Mouse (Mus musculus): ENCODE data around the gene Dlg4. TPM values are rescaled to one million over a fixed set of nuclear protein-coding genes. Genes with fewer than 3 reads are reported as not detected.

Dlg4 gene
- 10 to 100 TPM in 21 of 26 experiments, 1 to 10 TPM in 5; 5.2 to 55.5 (median 26.9) TPM for total RNA-seq (2018; cell fraction: chromatin; rRNA removed)
- 1 to 10 TPM; 3.1 to 7.4 (median 5.3) TPM for total RNA-seq (2018; cell fraction: cytosol; rRNA removed)
- 10 to 100 TPM in 13 of 26 experiments, 1 to 10 TPM in 13; 2.6 to 27.1 (median 10.4) TPM for total RNA-seq (2018; cell fraction: nucleus; rRNA removed)
- 4.4 to 6.6 TPM (median 4.6 TPM) in 3 replicates for polyA plus RNA-seq (2018)

DNA sequence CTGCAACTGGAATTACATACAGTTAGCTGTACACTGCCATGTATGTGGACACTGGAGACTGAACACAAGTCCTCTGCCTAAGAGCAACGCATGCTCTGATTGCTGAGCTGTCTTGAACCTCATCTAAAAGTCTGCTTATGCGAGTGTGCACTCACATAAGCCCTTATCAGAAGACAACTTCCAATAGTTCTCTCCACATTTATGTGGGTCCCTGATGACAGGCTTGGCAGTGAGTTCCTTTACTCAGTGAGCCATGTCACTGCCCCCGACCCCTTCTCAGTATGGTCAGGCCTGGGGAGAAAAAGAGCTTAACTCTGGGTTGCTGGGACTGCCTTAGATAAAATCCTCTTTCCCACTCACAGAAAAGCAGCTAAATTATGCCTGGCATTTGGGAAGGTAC, at the start of gene Dlg4:
Dlg4 (plus strand) TSS at position 274 of the 400 bp plus-strand sequence.
- 97% methylated on average over 3 of the region's 3 CpGs for WGBS (ENCODE audit: missing documents)
- Histone ChIP-seq H3K27ac (no peak within 1 kb of the TSS; the same call in 1 of the 2 replicates), H3K36me3 (ENCODE audit: inconsistent target) (peaks cover 18% of the 10 kb centered on the region), H3K4me3 (ENCODE audit: inconsistent target) (no peak within 1 kb of the TSS), H3K79me2 (ENCODE audit: inconsistent target) (peaks cover 10% of the 10 kb centered on the region; the same call in 1 of the 2 replicates)

DNA sequence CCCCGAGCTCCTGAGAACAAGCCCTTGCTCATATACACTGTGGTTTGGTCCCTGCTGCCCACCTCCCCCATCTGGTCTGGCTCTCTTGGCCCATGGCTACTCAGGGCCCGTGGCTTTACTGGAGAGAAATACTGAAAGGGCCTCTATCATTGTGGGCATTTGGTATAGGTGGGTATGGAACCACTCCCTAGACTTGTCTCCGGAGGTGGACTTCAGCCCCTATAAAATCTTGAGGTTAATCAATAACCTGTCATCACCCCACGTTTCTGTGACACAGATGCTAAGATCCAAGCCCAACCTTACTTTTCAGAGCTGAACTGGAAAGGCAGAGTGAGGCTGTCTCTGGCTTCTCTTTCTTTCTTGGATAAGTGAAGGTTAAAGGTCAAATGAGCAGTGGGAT, 47.9 kb upstream of the Dlg4 start:
- Histone ChIP-seq H3K4me3 (ENCODE audit: inconsistent target) (no peak overlapping the region), H3K36me3 (ENCODE audit: inconsistent target) (peaks cover 34% of the 10 kb centered on the region; the same call in 1 of the 2 replicates), H3K27ac (no peak overlapping the region), H3K79me2 (ENCODE audit: inconsistent target) (no peaks in the 10 kb centered on the region)
- 82% methylated on average over 4 of the region's 4 CpGs for WGBS (ENCODE audit: missing documents)

DNA sequence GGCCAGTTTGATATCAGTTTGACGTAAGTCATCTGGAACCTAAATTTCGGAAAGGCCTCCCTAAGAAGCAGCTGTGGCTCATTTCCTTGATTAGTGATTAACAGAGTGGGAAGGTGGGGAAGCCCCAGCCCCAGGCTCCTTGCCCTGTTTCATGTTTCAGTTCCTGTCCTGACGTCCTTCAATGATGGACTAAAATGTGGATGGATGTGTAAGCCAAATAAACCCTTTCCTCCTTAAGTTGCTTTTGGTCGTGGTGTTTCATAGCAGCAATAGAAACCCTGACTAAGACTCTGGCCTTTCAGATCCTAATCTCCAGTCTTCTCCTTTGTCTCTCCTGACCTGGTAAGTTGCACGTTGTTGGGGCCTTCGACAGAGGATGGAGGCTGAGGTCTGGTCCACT, 46.5 kb upstream of the Dlg4 start:
- WGBS (ENCODE audit: missing documents): 80% methylated on average over 6 of the region's 6 CpGs
- Histone ChIP-seq H3K4me3 (ENCODE audit: inconsistent target) (no peak overlapping the region), H3K36me3 (ENCODE audit: inconsistent target) (peaks cover 45% of the 10 kb centered on the region), H3K79me2 (ENCODE audit: inconsistent target) (no peaks in the 10 kb centered on the region), H3K27ac (no peak overlapping the region)

DNA sequence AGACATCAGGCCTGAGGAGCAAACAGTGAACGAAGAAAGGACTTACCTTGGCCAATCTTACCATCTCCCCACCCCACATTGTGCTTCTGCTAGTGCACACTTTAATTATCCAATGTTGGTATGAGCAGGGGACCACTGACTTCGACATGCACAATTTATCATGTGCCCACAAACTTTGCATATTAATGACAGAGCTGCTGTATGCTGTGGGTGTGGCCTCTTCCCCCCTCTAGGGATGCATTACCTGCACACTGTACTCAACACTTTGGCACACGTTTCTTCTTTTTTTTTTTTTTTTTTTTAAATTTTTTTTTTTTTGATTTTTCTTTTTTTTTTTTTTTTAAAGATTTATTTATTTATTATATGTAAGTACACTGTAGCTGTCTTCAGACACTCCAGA, 46.0 kb upstream of the Dlg4 start:
- Histone ChIP-seq H3K27ac (no peak overlapping the region), H3K36me3 (ENCODE audit: inconsistent target) (peaks cover 45% of the 10 kb centered on the region), H3K79me2 (ENCODE audit: inconsistent target) (no peaks in the 10 kb centered on the region), H3K4me3 (ENCODE audit: inconsistent target) (no peak overlapping the region)
- 70% methylated on average over 2 of the region's 3 CpGs for WGBS (ENCODE audit: missing documents)

DNA sequence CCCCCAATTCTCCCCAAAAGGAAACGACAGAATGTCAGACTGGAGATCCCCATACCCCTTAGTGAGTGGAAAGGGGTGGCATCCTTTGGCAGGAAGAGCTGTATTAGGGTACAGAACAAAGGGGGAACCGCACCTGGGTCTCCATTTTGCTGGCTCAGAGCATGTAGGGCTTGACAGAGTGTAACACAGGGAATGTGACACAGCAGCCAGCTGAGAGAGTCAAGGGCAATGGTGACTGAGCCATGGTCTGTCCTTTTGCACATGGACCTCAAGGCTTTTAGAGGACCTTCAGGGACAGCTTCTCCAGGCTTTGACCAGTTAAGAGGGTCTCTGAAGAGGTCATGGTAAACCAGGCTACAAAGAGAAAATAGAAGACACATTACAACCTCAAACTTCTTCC, 41.8 kb upstream of the Dlg4 start:
- Histone ChIP-seq H3K79me2 (ENCODE audit: inconsistent target) (peaks cover 19% of the 10 kb centered on the region), H3K36me3 (ENCODE audit: inconsistent target) (peaks cover 47% of the 10 kb centered on the region), H3K27ac (no peak overlapping the region), H3K4me3 (ENCODE audit: inconsistent target) (no peak overlapping the region)
- 95% methylated on average over 2 of the region's 2 CpGs for WGBS (ENCODE audit: missing documents)

GRCm38 (mm10) chr11:69976271-69976670, 40.5 kb upstream of the Dlg4 start:
- 90% methylated on average over 4 of the region's 4 CpGs for WGBS (ENCODE audit: missing documents)
- Histone ChIP-seq H3K27ac (no peak overlapping the region), H3K36me3 (ENCODE audit: inconsistent target) (peaks cover 41% of the 10 kb centered on the region), H3K4me3 (ENCODE audit: inconsistent target) (no peak overlapping the region), H3K79me2 (ENCODE audit: inconsistent target) (peaks cover 22% of the 10 kb centered on the region)

DNA sequence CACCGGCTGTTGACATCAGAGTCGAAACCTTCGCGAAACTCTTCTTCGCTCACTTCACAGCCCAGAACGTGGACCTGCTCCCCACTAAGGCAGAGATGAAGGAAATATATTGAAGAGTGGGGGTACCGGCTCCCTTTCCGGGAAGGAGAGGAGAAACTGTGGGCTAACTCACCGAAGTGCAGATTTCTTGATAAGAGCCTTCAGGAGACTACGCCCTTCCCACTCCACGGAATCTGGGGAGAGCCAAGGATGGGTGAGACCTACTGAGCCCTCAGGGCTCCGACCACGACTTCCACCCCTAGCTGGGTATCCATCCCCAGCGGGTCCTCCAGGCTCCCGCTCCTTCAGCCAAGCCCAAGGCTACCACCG, 36.9 kb upstream of the Dlg4 start:
- peaks cover 28% of the 10 kb centered on the region for H3K36me3 ChIP-seq (ENCODE audit: inconsistent target)
- WGBS (ENCODE audit: missing documents): 3% methylated on average over 16 of the region's 16 CpGs

DNA sequence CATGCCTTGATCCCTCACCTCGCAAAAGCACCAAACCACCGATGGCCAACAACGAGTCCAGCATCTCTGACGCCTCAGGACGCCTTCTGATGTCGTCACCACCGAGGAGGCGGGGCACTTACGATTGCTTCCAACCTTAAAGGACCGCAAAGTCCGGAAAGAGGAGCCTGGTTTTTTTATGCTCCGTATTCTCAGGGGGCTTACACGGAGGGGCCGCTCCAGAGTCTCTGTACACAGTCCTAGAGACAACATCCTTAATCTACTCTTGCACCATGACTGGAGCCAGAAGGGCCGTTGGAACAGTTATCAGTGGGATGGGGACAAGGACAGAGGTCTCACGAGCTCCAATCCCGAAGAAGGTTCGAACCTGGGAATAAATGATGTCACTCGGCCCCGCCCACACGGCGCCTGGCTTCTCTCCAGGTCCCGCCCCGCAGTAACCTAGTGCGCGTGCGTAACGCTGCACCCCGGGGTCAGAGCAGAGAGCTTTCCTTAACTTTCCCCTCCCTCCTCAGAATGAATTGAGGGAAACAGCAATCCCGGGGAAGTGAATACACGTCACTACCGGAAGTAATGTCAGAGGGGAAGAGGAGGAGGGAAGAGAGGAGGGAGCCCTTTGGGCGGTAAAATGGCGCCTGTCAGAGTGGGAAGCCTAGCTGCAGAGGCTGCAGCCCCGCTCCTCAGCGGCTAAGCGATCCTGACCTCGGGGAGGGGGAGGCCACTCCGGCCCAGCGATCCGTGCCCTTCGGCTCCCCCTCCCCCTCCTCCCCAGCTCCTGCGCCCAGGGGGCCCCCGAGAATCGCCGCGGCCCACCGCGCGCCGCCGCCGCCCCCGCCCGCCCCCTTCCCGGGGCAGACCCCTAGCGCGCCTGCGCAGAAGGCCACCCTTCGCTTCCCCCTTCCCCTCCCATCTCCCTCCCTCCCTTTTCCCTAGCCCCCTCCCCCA, 36.3 kb upstream of the Dlg4 start:
- peak overlapping the region; percentile 97 for H3K4me3 ChIP-seq (ENCODE audit: inconsistent target)
- H3K36me3 ChIP-seq (ENCODE audit: inconsistent target): peaks cover 31% of the 10 kb centered on the region
- H3K79me2 ChIP-seq (ENCODE audit: inconsistent target): peaks cover 64% of the 10 kb centered on the region
- peak overlapping the region; percentile 70 for H3K27ac ChIP-seq
- 1% methylated on average over 37 of the region's 60 CpGs for WGBS (ENCODE audit: missing documents)

More for the DNA sequence above, 36.9 kb upstream of the Dlg4 start:
- H3K79me2 ChIP-seq (ENCODE audit: inconsistent target): peaks cover 58% of the 10 kb centered on the region
- H3K4me3 ChIP-seq (ENCODE audit: inconsistent target): peak overlapping the region; percentile 97
- peak overlapping the region; percentile 70 for H3K27ac ChIP-seq

GRCm38 (mm10) chr11:69981141-69981762, 35.5 kb upstream of the Dlg4 start, which contains the start of gene Ctdnep1:
Ctdnep1 (plus strand) TSS chr11:69981156.
- H3K4me3 ChIP-seq (ENCODE audit: inconsistent target): peak within 1 kb of the TSS; percentile 97
- H3K27ac ChIP-seq: peak within 1 kb of the TSS; percentile 70
- WGBS (ENCODE audit: missing documents): 0% methylated on average over 41 of the region's 43 CpGs
- H3K79me2 ChIP-seq (ENCODE audit: inconsistent target): peaks cover 68% of the 10 kb centered on the region
- peaks cover 31% of the 10 kb centered on the region for H3K36me3 ChIP-seq (ENCODE audit: inconsistent target)

GRCm38 (mm10) chr11:69982225-69982624, 34.5 kb upstream of the Dlg4 start, which contains the start of gene Elp5:
Elp5 (minus strand) TSS chr11:69982517.
- Histone ChIP-seq H3K36me3 (ENCODE audit: inconsistent target) (peaks cover 36% of the 10 kb centered on the region), H3K4me3 (ENCODE audit: inconsistent target) (peak within 1 kb of the TSS; percentile 97), H3K79me2 (ENCODE audit: inconsistent target) (peaks cover 76% of the 10 kb centered on the region), H3K27ac (peak within 1 kb of the TSS; percentile 48)
- WGBS (ENCODE audit: missing documents): 65% methylated on average over 8 of the region's 8 CpGs

GRCm38 (mm10) chr11:69982877-69983276, 33.9 kb upstream of the Dlg4 start:
- H3K79me2 ChIP-seq (ENCODE audit: inconsistent target): peaks cover 81% of the 10 kb centered on the region
- peaks cover 39% of the 10 kb centered on the region for H3K36me3 ChIP-seq (ENCODE audit: inconsistent target)
- H3K4me3 ChIP-seq (ENCODE audit: inconsistent target): no peak overlapping the region
- H3K27ac ChIP-seq: no peak overlapping the region
- WGBS (ENCODE audit: missing documents): 78% methylated on average over 5 of the region's 5 CpGs

DNA sequence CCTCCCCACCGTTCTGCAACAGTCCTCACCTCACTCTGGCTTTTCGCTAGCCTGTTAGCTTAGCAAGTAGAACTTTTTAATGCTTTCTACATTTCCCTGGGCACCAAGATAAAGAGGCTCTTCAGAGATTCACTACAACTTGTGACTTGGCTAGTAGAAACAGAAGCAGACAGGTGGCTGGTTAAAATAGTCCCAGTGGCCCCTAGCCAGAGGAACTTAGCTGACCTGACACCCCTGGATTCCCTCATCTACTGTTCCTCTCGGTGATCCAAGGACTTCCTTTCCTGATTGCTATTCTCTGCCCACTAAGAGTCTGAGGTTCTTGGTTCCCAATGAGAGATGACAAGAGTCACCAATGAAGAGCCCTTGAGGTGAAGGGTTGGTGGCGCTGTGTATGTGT, 33.4 kb upstream of the Dlg4 start:
- H3K27ac ChIP-seq: no peak overlapping the region
- WGBS (ENCODE audit: missing documents): 90% methylated on average over 4 of the region's 4 CpGs

GRCm38 (mm10) chr11:69984431-69984830, 32.3 kb upstream of the Dlg4 start:
- WGBS (ENCODE audit: missing documents): 95% methylated on average over 8 of the region's 8 CpGs
- Histone ChIP-seq H3K4me3 (ENCODE audit: inconsistent target) (no peak overlapping the region), H3K36me3 (ENCODE audit: inconsistent target) (peaks cover 50% of the 10 kb centered on the region), H3K79me2 (ENCODE audit: inconsistent target) (peaks cover 76% of the 10 kb centered on the region), H3K27ac (no peak overlapping the region)

More for the DNA sequence above, 33.4 kb upstream of the Dlg4 start:
- peaks cover 82% of the 10 kb centered on the region for H3K79me2 ChIP-seq (ENCODE audit: inconsistent target)
- H3K4me3 ChIP-seq (ENCODE audit: inconsistent target): no peak overlapping the region
- peaks cover 43% of the 10 kb centered on the region for H3K36me3 ChIP-seq (ENCODE audit: inconsistent target)

GRCm38 (mm10) chr11:69989949-69990348, 26.8 kb upstream of the Dlg4 start:
- Histone ChIP-seq H3K36me3 (ENCODE audit: inconsistent target) (peaks cover 60% of the 10 kb centered on the region), H3K4me3 (ENCODE audit: inconsistent target) (no peak overlapping the region), H3K27ac (0 out of 2 replicates have a peak overlapping the region, but pooled peaks have one; percentile 5), H3K79me2 (ENCODE audit: inconsistent target) (peaks cover 65% of the 10 kb centered on the region)
- 98% methylated on average over 8 of the region's 8 CpGs for WGBS (ENCODE audit: missing documents)

Data from macrophage (primary cell).